Mouse (Mus musculus) adrenal gland, postnatal 25 days (tissue): Measurements from ENCODE around the gene Cab39l. TPM values are rescaled to one million over a fixed set of nuclear protein-coding genes. Genes with fewer than 3 reads are reported as not detected.

Experiments used
- DNase-seq: peaks from one replicate; pipeline ENCODE4 v3.0.0; 2021; ENCODE audit warnings: mixed read lengths
- total RNA-seq: library from RNA; stranded (reverse); gene quantifications from 2 replicates; pipeline ENCODE4 v1.2.3, GENCODE M21; 2021

The Cab39l gene
- total RNA-seq, 1 experiment from 2014 or later: 37.9 TPM

GRCm38 (mm10) chr14:59632067-59632466, 191.3 kb downstream of the Cab39l start:
- DNase-seq: no peak

DNA sequence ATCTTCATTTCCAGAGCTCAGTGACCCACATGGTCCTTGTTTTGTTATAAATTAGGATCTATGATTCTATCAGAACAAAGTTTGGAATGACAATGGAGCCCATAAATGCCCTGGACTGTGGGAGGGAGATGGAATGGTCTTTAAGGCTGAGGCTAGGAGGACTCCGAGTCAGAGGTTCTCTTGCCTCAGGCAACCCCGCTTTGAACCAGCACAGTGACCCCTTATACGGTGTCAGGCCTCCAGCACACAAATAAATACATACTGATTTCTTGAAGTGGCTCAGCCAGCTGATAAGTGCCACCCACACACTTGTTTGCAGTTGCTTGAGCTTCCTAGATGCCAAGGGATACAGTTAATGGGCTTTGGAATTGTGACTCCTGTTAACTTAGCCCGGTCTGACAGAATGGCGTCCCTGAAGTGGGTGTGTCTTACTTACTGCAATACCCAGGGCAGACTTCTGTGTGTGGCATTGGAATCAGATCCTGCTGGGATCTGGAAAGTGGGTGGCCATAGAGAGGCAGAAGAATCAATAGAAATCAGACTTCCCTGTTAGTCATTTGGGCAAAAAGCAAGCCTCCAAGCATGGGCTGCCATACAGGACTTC, 192.6 kb downstream of the Cab39l start:
- DNase-seq: no peak

DNA sequence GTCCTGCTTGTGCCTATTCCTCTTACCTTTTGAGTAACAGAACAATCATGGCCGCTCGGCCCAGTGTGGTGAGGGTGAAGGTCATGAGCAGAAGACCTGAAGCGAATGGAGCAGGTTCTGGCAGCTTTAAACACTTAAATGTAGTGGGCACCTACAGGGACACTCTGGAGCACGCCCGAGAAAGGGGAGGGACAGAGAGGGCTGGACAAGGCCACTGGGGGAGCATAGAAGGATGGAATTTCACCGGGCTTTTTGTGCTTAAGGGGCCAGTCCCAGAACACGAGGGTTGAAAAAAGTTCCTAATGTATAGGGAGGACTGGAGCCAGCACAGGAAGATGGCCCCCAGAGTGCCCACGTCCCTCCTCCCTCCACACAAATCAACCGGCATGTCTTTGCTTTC, 193.2 kb downstream of the Cab39l start:
- DNase-seq: no peak

Other genes starting within 250 kb of the Cab39l start
- gene Rcbtb1, start 239.8 kb upstream of the Cab39l start, total RNA-seq: 36.4 and 39.8 TPM in 2 replicates
- not detected in 2 replicates for gene Gm6904, start 180.8 kb upstream of the Cab39l start, total RNA-seq
- 0.55 TPM in 1 of 2 replicates, not detected in the other for gene Phf11a, start 143.4 kb upstream of the Cab39l start, total RNA-seq
- 2.4 TPM in 1 of 2 replicates, not detected in the other for gene Phf11b, start 99.6 kb upstream of the Cab39l start, total RNA-seq
- 3.9 and 6.1 TPM in 2 replicates for gene Phf11d, start 75.5 kb upstream of the Cab39l start, total RNA-seq
- 0.82 and 1.7 TPM in 2 replicates for gene Phf11c, start 45.6 kb upstream of the Cab39l start, total RNA-seq
- 7.3 and 9.7 TPM in 2 replicates for gene Setdb2, start 88 bp upstream of the Cab39l start, total RNA-seq
- 64.0 and 73.2 TPM in 2 replicates for gene Cdadc1, start 157.0 kb downstream of the Cab39l start, total RNA-seq
- 1.5 and 2.1 TPM in 2 replicates for gene Shisa2, start 184.3 kb downstream of the Cab39l start, total RNA-seq